Mouse (Mus musculus): ENCODE results near the gene 1700025G04Rik. TPM values are rescaled to one million over a fixed set of nuclear protein-coding genes. Genes with fewer than 3 reads are reported as not detected.

1700025G04Rik gene
- polyA plus RNA-seq, 1 experiment from 2014 or later, result 25.8 TPM

- no peak for TF ChIP-seq CTCF (IDR thresholded peaks at IDR 0.05; ENCODE audit: low read depth)
- H3K9me3 ChIP-seq (ENCODE audit: control insufficient read depth), result no peaks in the 10 kb centered on the region
- no peaks in the 10 kb centered on the region for H3K4me1 ChIP-seq (replicated peaks; ENCODE audit: control insufficient read depth, insufficient read depth, low read length)
- no peak overlapping the region for H3K4me2 ChIP-seq (replicated peaks; ENCODE audit: low read depth)
- no peaks in the 10 kb centered on the region for H3K36me3 ChIP-seq (ENCODE audit: control insufficient read depth, insufficient read depth)
- H3K27me3 ChIP-seq (replicated peaks; ENCODE audit: control insufficient read depth, insufficient read depth, low read length), result no peaks in the 10 kb centered on the region
- no peak for ATAC-seq
- H3K9ac ChIP-seq (ENCODE audit: low read depth, low read length), result no peak overlapping the region
- no peak overlapping the region for H3K27ac ChIP-seq (ENCODE audit: low read depth, low read length)
- H3K4me3 ChIP-seq (ENCODE audit: low read depth, low read length), result no peak overlapping the region
- WGBS, result 41% methylated on average over 4 of the region's 4 CpGs
Measured at GRCm38 (mm10) chr1:151878411-151878810, 211.5 kb downstream of the 1700025G04Rik start.

GRCm38 (mm10) chr1:151872971-151873370, 217.0 kb downstream of the 1700025G04Rik start:
- Histone ChIP-seq H3K4me2 (replicated peaks; ENCODE audit: low read depth) (no peak overlapping the region), H3K4me3 (ENCODE audit: low read depth, low read length) (no peak overlapping the region), H3K9me3 (ENCODE audit: control insufficient read depth) (no peaks in the 10 kb centered on the region), H3K4me1 (replicated peaks; ENCODE audit: control insufficient read depth, insufficient read depth, low read length) (no peaks in the 10 kb centered on the region), H3K36me3 (ENCODE audit: control insufficient read depth, insufficient read depth) (no peaks in the 10 kb centered on the region), H3K9ac (ENCODE audit: low read depth, low read length) (no peak overlapping the region), H3K27me3 (replicated peaks; ENCODE audit: control insufficient read depth, insufficient read depth, low read length) (no peaks in the 10 kb centered on the region), H3K27ac (ENCODE audit: low read depth, low read length) (no peak overlapping the region)
- 69% methylated on average over 5 of the region's 5 CpGs for WGBS
- ATAC-seq, result no peak
- no peak for TF ChIP-seq CTCF (IDR thresholded peaks at IDR 0.05; ENCODE audit: low read depth)

- Histone ChIP-seq H3K4me2 (replicated peaks; ENCODE audit: low read depth) (no peak overlapping the region), H3K27me3 (replicated peaks; ENCODE audit: control insufficient read depth, insufficient read depth, low read length) (no peaks in the 10 kb centered on the region), H3K9ac (ENCODE audit: low read depth, low read length) (no peak overlapping the region), H3K27ac (ENCODE audit: low read depth, low read length) (no peak overlapping the region), H3K36me3 (ENCODE audit: control insufficient read depth, insufficient read depth) (no peaks in the 10 kb centered on the region), H3K9me3 (ENCODE audit: control insufficient read depth) (no peaks in the 10 kb centered on the region), H3K4me1 (replicated peaks; ENCODE audit: control insufficient read depth, insufficient read depth, low read length) (no peaks in the 10 kb centered on the region), H3K4me3 (ENCODE audit: low read depth, low read length) (no peak overlapping the region)
- WGBS, result 79% methylated on average over 6 of the region's 6 CpGs
- ATAC-seq, result no peak
- TF ChIP-seq CTCF (IDR thresholded peaks at IDR 0.05; ENCODE audit: low read depth), result no peak
Measured at GRCm38 (mm10) chr1:151864326-151864725, 225.6 kb downstream of the 1700025G04Rik start.

- Histone ChIP-seq H3K4me1 (replicated peaks; ENCODE audit: control insufficient read depth, insufficient read depth, low read length) (no peaks in the 10 kb centered on the region), H3K27me3 (replicated peaks; ENCODE audit: control insufficient read depth, insufficient read depth, low read length) (no peaks in the 10 kb centered on the region), H3K9me3 (ENCODE audit: control insufficient read depth) (no peaks in the 10 kb centered on the region), H3K36me3 (ENCODE audit: control insufficient read depth, insufficient read depth) (no peaks in the 10 kb centered on the region), H3K27ac (ENCODE audit: low read depth, low read length) (no peak overlapping the region), H3K9ac (ENCODE audit: low read depth, low read length) (no peak overlapping the region), H3K4me2 (replicated peaks; ENCODE audit: low read depth) (no peak overlapping the region), H3K4me3 (ENCODE audit: low read depth, low read length) (no peak overlapping the region)
- no peak for TF ChIP-seq CTCF (IDR thresholded peaks at IDR 0.05; ENCODE audit: low read depth)
- 77% methylated on average over 12 of the region's 12 CpGs for WGBS
- ATAC-seq, result no peak
Measured at GRCm38 (mm10) chr1:151863797-151864147, 226.2 kb downstream of the 1700025G04Rik start.

GRCm38 (mm10) chr1:151863135-151863796, 226.7 kb downstream of the 1700025G04Rik start:
- no peak overlapping the region for H3K9ac ChIP-seq (ENCODE audit: low read depth, low read length)
- TF ChIP-seq CTCF (IDR thresholded peaks at IDR 0.05; ENCODE audit: low read depth), result no peak
- H3K27me3 ChIP-seq (replicated peaks; ENCODE audit: control insufficient read depth, insufficient read depth, low read length), result no peaks in the 10 kb centered on the region
- no peak for ATAC-seq
- no peaks in the 10 kb centered on the region for H3K36me3 ChIP-seq (ENCODE audit: control insufficient read depth, insufficient read depth)
- H3K4me2 ChIP-seq (replicated peaks; ENCODE audit: low read depth), result no peak overlapping the region
- no peaks in the 10 kb centered on the region for H3K9me3 ChIP-seq (ENCODE audit: control insufficient read depth)
- H3K4me1 ChIP-seq (replicated peaks; ENCODE audit: control insufficient read depth, insufficient read depth, low read length), result no peaks in the 10 kb centered on the region
- no peak overlapping the region for H3K4me3 ChIP-seq (ENCODE audit: low read depth, low read length)
- H3K27ac ChIP-seq (ENCODE audit: low read depth, low read length), result no peak overlapping the region
- WGBS, result 66% methylated on average over 17 of the region's 17 CpGs

- H3K4me3 ChIP-seq (ENCODE audit: low read depth, low read length), result no peak overlapping the region
- H3K9me3 ChIP-seq (ENCODE audit: control insufficient read depth), result no peaks in the 10 kb centered on the region
- 72% methylated on average over 8 of the region's 8 CpGs for WGBS
- H3K36me3 ChIP-seq (ENCODE audit: control insufficient read depth, insufficient read depth), result no peaks in the 10 kb centered on the region
- no peak for TF ChIP-seq CTCF (IDR thresholded peaks at IDR 0.05; ENCODE audit: low read depth)
- H3K9ac ChIP-seq (ENCODE audit: low read depth, low read length), result no peak overlapping the region
- no peaks in the 10 kb centered on the region for H3K27me3 ChIP-seq (replicated peaks; ENCODE audit: control insufficient read depth, insufficient read depth, low read length)
- peak overlapping the region; percentile 13; the same call in 1 of the 2 replicates for H3K4me2 ChIP-seq (replicated peaks; ENCODE audit: low read depth)
- H3K27ac ChIP-seq (ENCODE audit: low read depth, low read length), result no peak overlapping the region
- H3K4me1 ChIP-seq (replicated peaks; ENCODE audit: control insufficient read depth, insufficient read depth, low read length), result no peaks in the 10 kb centered on the region
- ATAC-seq, result peak; percentile 57
Measured at GRCm38 (mm10) chr1:151862109-151862508, 227.8 kb downstream of the 1700025G04Rik start.
